Mouse (Mus musculus): ENCODE measurements at regions not wholly inside any gene's neighbourhood (a gene's known extent, or its start where the extent isn't known, plus 50 kb on each side); places are given as distances from the start of the nearest gene placed in this dataset.

- no peak overlapping the region for H3K4me2 ChIP-seq (ENCODE audit: insufficient read depth, low read depth, poor library complexity, severe bottlenecking)
- no peak overlapping the region for H3K27ac ChIP-seq (ENCODE audit: insufficient read depth, low read depth)
- dilution Hi-C loops (cut with MboI; ENCODE audit: extremely low pct_ligation_motif_present, extremely low pct_unique_long_range_greater_than_20kb, low sequenced_read_pairs): no loop called here
- H3K4me1 ChIP-seq (ENCODE audit: control insufficient read depth in 1 of 2, insufficient read depth in 2 of 2): peaks cover 0 to 2% of the 10 kb centered on the region in 2 experiments; a peak in 1 of 4 replicates
- no peak overlapping the region for H3K9ac ChIP-seq (ENCODE audit: insufficient read depth, low read depth)
- no peaks in the 10 kb centered on the region for H3K9me3 ChIP-seq (replicated peaks; ENCODE audit: low read length)
- DNase-seq (ENCODE audit: extremely low read depth): no peak
- in situ Hi-C loops (cut with MboI; ENCODE audit: low pct_ligation_motif_present, low pct_unique_long_range_greater_than_20kb, low sequenced_read_pairs): no loop called here
- no peaks in the 10 kb centered on the region for H3K27me3 ChIP-seq (replicated peaks)
- no peak overlapping the region for H3K4me3 ChIP-seq (replicated peaks in 1 of 3; ENCODE audit: low read depth in 2 of 3, low read length in 2 of 3, poor library complexity in 1 of 3)
- no peaks in the 10 kb centered on the region for H3K36me3 ChIP-seq (replicated peaks in 1 of 2; ENCODE audit: control insufficient read depth in 1 of 2, insufficient read depth in 1 of 2, low read length in 1 of 2)
- TF ChIP-seq NELFE (IDR thresholded peaks at IDR 0.05; ENCODE audit: low read depth, low read length) (no peak), MAX (IDR thresholded peaks at IDR 0.05; ENCODE audit: low read length) (no peak), NRF1 (IDR thresholded peaks at IDR 0.05; ENCODE audit: low read depth, low read length) (no peak), ZNF384 (IDR thresholded peaks at IDR 0.05; ENCODE audit: low read depth, low read length) (no peak), JUND (conservative IDR thresholded peaks at IDR 0.05; ENCODE audit: low read depth, low read length) (no peak), HCFC1 (IDR thresholded peaks at IDR 0.05; ENCODE audit: low read depth, low read length) (no peak), ZC3H11A (IDR thresholded peaks at IDR 0.05; ENCODE audit: low read depth, low read length) (no peak), ZKSCAN1 (IDR thresholded peaks at IDR 0.05; ENCODE audit: borderline replicate concordance, low read depth, low read length) (no peak), UBTF (IDR thresholded peaks at IDR 0.05; ENCODE audit: low read depth, low read length) (no peak), BHLHE40 (IDR thresholded peaks at IDR 0.05; ENCODE audit: low read depth, low read length) (no peak), MAZ (IDR thresholded peaks at IDR 0.05; ENCODE audit: low read depth, low read length) (no peak), TCF12 (IDR thresholded peaks at IDR 0.05; ENCODE audit: low read depth, low read length) (no peak), MAFK (IDR thresholded peaks at IDR 0.05; ENCODE audit: insufficient replicate concordance, low read length) (no peak), MEF2A (IDR thresholded peaks at IDR 0.05; ENCODE audit: borderline replicate concordance, low read depth, low read length) (no peak), TBP (conservative IDR thresholded peaks at IDR 0.05; ENCODE audit: low read depth, low read length) (no peak), SIN3A (IDR thresholded peaks at IDR 0.05; ENCODE audit: low read length) (no peak), ELF1 (IDR thresholded peaks at IDR 0.05; ENCODE audit: low read depth, low read length) (no peak)
- H3K79me2 ChIP-seq (replicated peaks; ENCODE audit: control insufficient read depth, extremely low read depth, insufficient read depth, poor library complexity, severe bottlenecking): no peaks in the 10 kb centered on the region
Measured at GRCm38 (mm10) chr1:64215646-64216045, 93.6 kb upstream of the Klf7 start.

GRCm38 (mm10) chr1:64209131-64209530 is 87.0 kb upstream of the Klf7 start:
- no peaks in the 10 kb centered on the region for H3K36me3 ChIP-seq (replicated peaks in 1 of 2; ENCODE audit: control insufficient read depth in 1 of 2, insufficient read depth in 1 of 2, low read length in 1 of 2)
- no peaks in the 10 kb centered on the region for H3K79me2 ChIP-seq (replicated peaks; ENCODE audit: control insufficient read depth, extremely low read depth, insufficient read depth, poor library complexity, severe bottlenecking)
- no peak overlapping the region for H3K9ac ChIP-seq (ENCODE audit: insufficient read depth, low read depth)
- peaks cover 8% of the 10 kb centered on the region for H3K9me3 ChIP-seq (replicated peaks; ENCODE audit: low read length)
- no peak for DNase-seq (ENCODE audit: extremely low read depth)
- H3K27me3 ChIP-seq (replicated peaks): no peaks in the 10 kb centered on the region
- H3K4me3 ChIP-seq (replicated peaks in 1 of 3; ENCODE audit: low read depth in 2 of 3, low read length in 2 of 3, poor library complexity in 1 of 3): no peak overlapping the region
- TF ChIP-seq EP300 (IDR thresholded peaks at IDR 0.05; ENCODE audit: low read length) (no peak), MAZ (IDR thresholded peaks at IDR 0.05; ENCODE audit: low read depth, low read length) (no peak), RAD21 (IDR thresholded peaks at IDR 0.05; ENCODE audit: low read depth, low read length) (no peak), UBTF (IDR thresholded peaks at IDR 0.05; ENCODE audit: low read depth, low read length) (no peak), E2F4 (IDR thresholded peaks at IDR 0.05; ENCODE audit: insufficient replicate concordance, low read depth, low read length) (no peak), BHLHE40 (IDR thresholded peaks at IDR 0.05; ENCODE audit: low read depth, low read length) (no peak), JUND (conservative IDR thresholded peaks at IDR 0.05; ENCODE audit: low read depth, low read length) (no peak), ZNF384 (IDR thresholded peaks at IDR 0.05; ENCODE audit: low read depth, low read length) (no peak), NELFE (IDR thresholded peaks at IDR 0.05; ENCODE audit: low read depth, low read length) (no peak), MAFK (IDR thresholded peaks at IDR 0.05; ENCODE audit: insufficient replicate concordance, low read length) (no peak), KAT2A (IDR thresholded peaks at IDR 0.05; ENCODE audit: insufficient replicate concordance, low read length) (no peak)
- dilution Hi-C loops (cut with MboI; ENCODE audit: extremely low pct_ligation_motif_present, extremely low pct_unique_long_range_greater_than_20kb, low sequenced_read_pairs): no loop called here
- in situ Hi-C loops (cut with MboI; ENCODE audit: low pct_ligation_motif_present, low pct_unique_long_range_greater_than_20kb, low sequenced_read_pairs): no loop called here
- peaks cover 2 to 9% of the 10 kb centered on the region in 2 experiments; a peak in 2 of 4 replicates for H3K4me1 ChIP-seq (ENCODE audit: control insufficient read depth in 1 of 2, insufficient read depth in 2 of 2)
- H3K4me2 ChIP-seq (ENCODE audit: insufficient read depth, low read depth, poor library complexity, severe bottlenecking): no peak overlapping the region
- no peak overlapping the region for H3K27ac ChIP-seq (ENCODE audit: insufficient read depth, low read depth)

Data from CH12.LX (cell line).